Mouse (Mus musculus): ENCODE data around the gene Dnah11. TPM values are rescaled to one million over a fixed set of nuclear protein-coding genes. Genes with fewer than 3 reads are reported as not detected.

Gene Dnah11
- total and polyA plus RNA-seq, 3 experiments, result 0.11 to 0.77 TPM; not detected in 1

DNA sequence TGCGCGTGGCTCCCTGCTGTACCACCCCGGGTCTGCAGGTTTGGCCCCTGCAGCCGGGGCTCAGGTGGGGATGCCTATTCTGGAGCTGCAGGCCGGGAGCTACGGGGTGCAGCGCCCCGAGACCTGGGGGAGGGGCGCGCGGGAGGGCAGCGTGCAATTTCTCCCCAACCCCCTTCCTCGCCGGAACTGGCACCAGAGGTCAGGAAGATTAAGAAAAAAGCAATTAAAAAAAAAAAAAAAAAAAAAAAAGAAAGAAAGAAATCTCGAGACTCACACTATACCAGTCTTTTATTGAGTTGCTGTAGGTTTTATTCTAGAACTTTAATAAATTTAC lies 354.8 kb downstream of the Dnah11 start (continued):
- TF ChIP-seq CTCF (IDR thresholded peaks at IDR 0.05 in 2 of 3, conservative IDR thresholded peaks at IDR 0.05 in 1 of 3; ENCODE audit: control insufficient read depth in 1 of 3, insufficient read depth in 1 of 3, low read depth in 2 of 3, low read length in 3 of 3, poor library complexity in 1 of 3, severe bottlenecking in 1 of 3) (no peak), NRF1 (IDR thresholded peaks at IDR 0.05; ENCODE audit: insufficient read depth, low read depth, low read length, poor library complexity, severe bottlenecking) (no peak), RAD21 (IDR thresholded peaks at IDR 0.05; ENCODE audit: low read depth, low read length) (no peak), MAX (IDR thresholded peaks at IDR 0.05; ENCODE audit: low read length) (no peak), UBTF (IDR thresholded peaks at IDR 0.05; ENCODE audit: borderline replicate concordance, insufficient read depth, low read depth, low read length) (no peak), ZKSCAN1 (IDR thresholded peaks at IDR 0.05; ENCODE audit: low read depth, low read length) (no peak), MXI1 (IDR thresholded peaks at IDR 0.05; ENCODE audit: low read depth, low read length) (0 out of 2 replicates have a peak, but pooled peaks have one; percentile 23), POLR2A (IDR thresholded peaks at IDR 0.05; ENCODE audit: control insufficient read depth in 1 of 2, insufficient read depth in 1 of 2, low read depth in 1 of 2, low read length in 2 of 2, poor library complexity in 1 of 2) (no peak), NELFE (IDR thresholded peaks at IDR 0.05; ENCODE audit: low read depth, low read length) (no peak), TAL1 (IDR thresholded peaks at IDR 0.05; ENCODE audit: low read length) (no peak), RCOR1 (IDR thresholded peaks at IDR 0.05; ENCODE audit: low read depth, low read length) (no peak), MYC (IDR thresholded peaks at IDR 0.05; ENCODE audit: low read depth, low read length) (peak; percentile 80; the same call in 1 of the 2 replicates)

DNA sequence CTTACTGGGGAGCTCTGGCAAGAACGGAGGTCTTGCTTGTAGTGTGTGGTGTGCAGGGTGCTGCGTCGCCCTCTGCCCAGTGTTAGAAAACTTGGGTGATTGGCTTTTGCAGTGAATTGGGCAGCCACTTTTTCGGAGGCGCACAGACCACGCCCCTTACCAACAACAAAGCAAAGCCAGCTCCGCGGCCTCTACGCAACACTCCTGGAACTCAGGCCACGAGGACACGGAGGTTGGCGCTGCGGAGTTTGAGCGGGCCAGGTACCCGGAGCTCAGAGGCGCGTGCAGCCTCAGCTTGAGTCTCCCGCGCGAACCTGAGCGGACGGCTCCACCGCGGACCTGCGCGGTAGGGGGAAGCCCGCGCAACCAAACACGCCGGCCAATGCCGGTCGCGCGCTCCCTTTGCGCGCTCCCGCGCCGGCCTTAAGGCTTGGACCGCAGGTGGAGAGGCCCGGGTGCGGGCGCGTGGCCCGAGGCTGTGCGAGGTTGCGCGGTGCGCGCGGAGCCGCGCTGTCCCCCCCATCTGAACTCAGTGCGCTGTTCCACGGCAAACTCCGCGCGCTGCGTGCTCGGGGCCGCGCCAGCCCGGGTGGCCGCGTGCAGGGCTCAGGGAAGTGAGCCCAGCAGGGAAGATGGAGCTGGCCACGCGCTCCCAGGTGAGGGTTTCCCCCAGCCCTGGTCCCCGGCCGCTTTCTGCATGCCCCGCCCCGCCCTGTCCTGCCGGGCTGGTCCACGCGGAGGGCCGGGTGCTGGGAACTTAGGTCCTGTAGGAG lies 355.4 kb downstream of the Dnah11 start:
- Histone ChIP-seq H3K79me2 (ENCODE audit: control insufficient read depth, insufficient read depth, low read length, poor library complexity) (peaks cover 39% of the 10 kb centered on the region), H3K9ac (ENCODE audit: control insufficient read depth, low read depth, low read length, poor library complexity, severe bottlenecking) (peak overlapping the region; percentile 88), H3K9me3 (replicated peaks; ENCODE audit: insufficient read depth, low read length) (no peaks in the 10 kb centered on the region), H3K36me3 (ENCODE audit: control insufficient read depth in 1 of 2, insufficient read depth in 2 of 2, low read length in 2 of 2) (peaks cover 0 to 16% of the 10 kb centered on the region in 2 experiments; a peak in 3 of 4 replicates), H3K27me3 (ENCODE audit: control insufficient read depth in 1 of 2, insufficient read depth in 2 of 2, low read length in 2 of 2) (peaks cover 0 to 1% of the 10 kb centered on the region in 2 experiments; a peak in 1 of 4 replicates), H3K4me3 (ENCODE audit: control insufficient read depth in 1 of 2, insufficient read depth in 1 of 2, low read depth in 2 of 2, low read length in 2 of 2) (peak overlapping the region; percentile 71 to 82), H3K27ac (ENCODE audit: control insufficient read depth, low read depth, low read length) (peak overlapping the region; percentile 43), H3K4me1 (ENCODE audit: control insufficient read depth in 1 of 2, insufficient read depth in 2 of 2, low read length in 2 of 2) (peaks cover 6 to 19% of the 10 kb centered on the region in 2 experiments; a peak in 2 of 4 replicates)
- DNase-seq (ENCODE audit: low read depth, low spot score), result peak; percentile 95
- TF ChIP-seq NELFE (IDR thresholded peaks at IDR 0.05; ENCODE audit: low read depth, low read length), result peak; percentile 93
- TF ChIP-seq POLR2AphosphoS5 (IDR thresholded peaks at IDR 0.05; ENCODE audit: borderline replicate concordance, low read depth, low read length), result no peak
- TF ChIP-seq MAX (IDR thresholded peaks at IDR 0.05; ENCODE audit: low read length), result peak; percentile 93
- TF ChIP-seq USF2 (IDR thresholded peaks at IDR 0.05; ENCODE audit: borderline replicate concordance in 1 of 2, insufficient read depth in 1 of 2, low read depth in 1 of 2, low read length in 2 of 2), result no peak
- TF ChIP-seq JUND (IDR thresholded peaks at IDR 0.05; ENCODE audit: low read depth, low read length), result no peak
- peak; percentile 64 for TF ChIP-seq HCFC1 (IDR thresholded peaks at IDR 0.05; ENCODE audit: low read depth, low read length)
- no peak for TF ChIP-seq UBTF (IDR thresholded peaks at IDR 0.05; ENCODE audit: borderline replicate concordance, insufficient read depth, low read depth, low read length)
- peak; percentile 82 for TF ChIP-seq MYC (IDR thresholded peaks at IDR 0.05; ENCODE audit: low read depth, low read length)
- peak; percentile 78; the same call in 1 of the 2 replicates for TF ChIP-seq TBP (IDR thresholded peaks at IDR 0.05; ENCODE audit: low read depth, low read length)
- peak; percentile 90; the same call in 1 of the 2 replicates for TF ChIP-seq E2F4 (IDR thresholded peaks at IDR 0.05; ENCODE audit: borderline replicate concordance, low read depth, low read length)
- TF ChIP-seq ZMIZ1 (IDR thresholded peaks at IDR 0.05; ENCODE audit: low read depth, low read length), result peak; percentile 74
- TF ChIP-seq ZNF384 (IDR thresholded peaks at IDR 0.05; ENCODE audit: low read depth, low read length), result no peak
- no peak; the same call in 1 of the 2 replicates for TF ChIP-seq KAT2A (conservative IDR thresholded peaks at IDR 0.05; ENCODE audit: low read depth, low read length)
- no peak for TF ChIP-seq ZC3H11A (IDR thresholded peaks at IDR 0.05; ENCODE audit: low read depth, low read length)
- TF ChIP-seq MXI1 (IDR thresholded peaks at IDR 0.05; ENCODE audit: low read depth, low read length), result peak; percentile 89
- peak; percentile 70 for TF ChIP-seq SIN3A (IDR thresholded peaks at IDR 0.05; ENCODE audit: low read length)
- peak; percentile 41; the same call in 1 of the 2 replicates for TF ChIP-seq GABPA (IDR thresholded peaks at IDR 0.05; ENCODE audit: low read depth, low read length)
- TF ChIP-seq NRF1 (IDR thresholded peaks at IDR 0.05; ENCODE audit: insufficient read depth, low read depth, low read length, poor library complexity, severe bottlenecking), result peak; percentile 60
- TF ChIP-seq SMC3 (IDR thresholded peaks at IDR 0.05; ENCODE audit: low read depth, low read length), result no peak
- TF ChIP-seq EP300 (IDR thresholded peaks at IDR 0.05; ENCODE audit: low read depth in 1 of 2, low read length in 2 of 2), result no peak
- TF ChIP-seq RAD21 (IDR thresholded peaks at IDR 0.05; ENCODE audit: low read depth, low read length), result no peak
- no peak for TF ChIP-seq GATA1 (IDR thresholded peaks at IDR 0.05; ENCODE audit: low read depth, low read length)
- TF ChIP-seq ELF1 (IDR thresholded peaks at IDR 0.05; ENCODE audit: low read depth, low read length), result peak; percentile 8; the same call in 1 of the 2 replicates
- TF ChIP-seq TAL1 (IDR thresholded peaks at IDR 0.05; ENCODE audit: low read length), result no peak
- no peak for TF ChIP-seq MAFK (IDR thresholded peaks at IDR 0.05; ENCODE audit: borderline replicate concordance, low read depth, low read length)
- no peak; the same call in 1 of the 2 replicates for TF ChIP-seq TCF12 (IDR thresholded peaks at IDR 0.05; ENCODE audit: low read depth, low read length)
- TF ChIP-seq BHLHE40 (IDR thresholded peaks at IDR 0.05; ENCODE audit: borderline replicate concordance, low read depth, low read length), result no peak
